ENCODE assay signal across 23 mouse cellular contexts in genomic region chr8:46781067-46781657, GRCm38 (mm10). TPM values are rescaled to one million over a fixed set of nuclear protein-coding genes. Genes with fewer than 3 reads are reported as not detected.
DNase-seq lines count a peak whose midpoint lies in the region; ATAC-seq and TF ChIP-seq lines count a peak whose summit lies in the region.
"Had no signal": no experiment of that assay in that cellular context is flagged by ENCODE, and none has a peak within 500 bp of the region (broad histone marks: within the 10 kb centered on the region; RNA-seq: fewer than 3 reads in every experiment).

No protein-coding gene starts in this region.

- intact Hi-C loops in gastrocnemius, adult 2 months (cut with DNase I), result no loop called here

- no peak for DNase-seq in gastrocnemius, adult 2 months
- DNase-seq in gastrocnemius, postnatal 10 days, result no peak
- DNase-seq in 416B (ENCODE audit: low read depth) (peak; percentile 24), Patski (ENCODE audit: low read depth, low spot score) (peak; percentile 57)
- peak; percentile 23 for DNase-seq in retina, embryonic 14.5 days (ENCODE audit: low spot score)
- DNase-seq in cerebellum, adult 18-20 months, result no peak
- DNase-seq in kidney, postnatal 10 days, result no peak
- no peak for DNase-seq in layer of hippocampus, adult 8-10 months (ENCODE audit: low spot score in 2 of 2)
- DNase-seq: cerebellum, adult 8-10 months; gastrocnemius, postnatal 14 days; heart, adult 11 months; kidney, adult 8-10 months; kidney, postnatal 14 days; liver, embryonic 13.5 days; lung, embryonic 14.5 days; lung, postnatal 4 days; midbrain, embryonic 14.5 days; thymus, postnatal 25 days had no signal

- ATAC-seq in Patski, result peak; percentile 97
- ATAC-seq: forebrain, embryonic 14.5 days; intestine, embryonic 15.5 days had no signal

- H3K27ac ChIP-seq in gastrocnemius, adult 2 months, result peak overlapping the region; percentile 24; the same call in 1 of the 2 replicates
- H3K27ac ChIP-seq: hindbrain, embryonic 15.5 days; intestine, embryonic 15.5 days; limb, embryonic 13.5 days; liver, embryonic 13.5 days; neural tube, embryonic 13.5 days had no signal

- H3K27me3 ChIP-seq in Patski, result no peaks in the 10 kb centered on the region
- H3K27me3 ChIP-seq: hindbrain, embryonic 15.5 days; intestine, embryonic 15.5 days; limb, embryonic 13.5 days; liver, embryonic 13.5 days; neural tube, embryonic 13.5 days had no signal

- CTCF ChIA-PET in Patski (lab: Charles Lee), result no interaction called here

- TF ChIP-seq CTCF in gastrocnemius, adult 2 months (IDR thresholded peaks at IDR 0.05), result no peak
- no peak for TF ChIP-seq CTCF in Patski (IDR thresholded peaks at IDR 0.05)

- in situ Hi-C loops in Patski (cut with MboI; ENCODE audit: low pct_unique_long_range_greater_than_20kb), result no loop called here

- POLR2A ChIA-PET in Patski (lab: Charles Lee), result no interaction called here

- no peak overlapping the region for H3K4me3 ChIP-seq in gastrocnemius, adult 2 months
- H3K4me3 ChIP-seq: hindbrain, embryonic 15.5 days; intestine, embryonic 15.5 days; limb, embryonic 13.5 days; liver, embryonic 13.5 days; neural tube, embryonic 13.5 days had no signal

RNA-seq across cellular contexts. Expression of gene Irf2, which starts 41.6 kb away (rescaled TPM):
- total RNA-seq in gastrocnemius, adult 2 months (2021), result 10 to 100 TPM; 40.0 to 41.8 TPM
- 10 to 100 TPM; 25.2 to 44.4 TPM for total RNA-seq in gastrocnemius, postnatal 10 days (2021)
- 36.5 TPM for polyA plus RNA-seq in Patski (2021)
- 10 to 100 TPM; 50.8 to 60.3 (median 54.0) TPM for total RNA-seq in layer of hippocampus, adult 8-10 months (2022)

Comparison
In these comparisons a context has a peak if more than half of its experiments do, and no peak if none do; other contexts are left out.
1. DNase-seq: peak in 416B (single experiment), Patski (single experiment) and retina, embryonic 14.5 days (single experiment); none in gastrocnemius, adult 2 months (single experiment), gastrocnemius, postnatal 10 days (single experiment), cerebellum, adult 18-20 months (0 of 2), kidney, postnatal 10 days (single experiment) and layer of hippocampus, adult 8-10 months (0 of 2).